Comparison of ENCODE assay signal across 23 mouse cellular contexts in genomic region chr7:142897471-142897870, GRCm38 (mm10). TPM values are rescaled to one million over a fixed set of nuclear protein-coding genes. Genes with fewer than 3 reads are reported as not detected.
DNase-seq lines count a peak whose midpoint lies in the region; ATAC-seq and TF ChIP-seq lines count a peak whose summit lies in the region.
"Had no signal": no experiment of that assay in that cellular context is flagged by ENCODE, and none has a peak within 500 bp of the region (broad histone marks: within the 10 kb centered on the region; RNA-seq: fewer than 3 reads in every experiment).

No protein-coding gene starts in this region.

- no peaks in the 10 kb centered on the region for H3K9me3 ChIP-seq in hindbrain, embryonic 11.5 days (ENCODE audit: control insufficient read depth, low read length)
- no peaks in the 10 kb centered on the region for H3K9me3 ChIP-seq in hindbrain, postnatal 0 days (ENCODE audit: low read length)
- no peaks in the 10 kb centered on the region for H3K9me3 ChIP-seq in neural tube, embryonic 11.5 days (ENCODE audit: control insufficient read depth, low read length)
- H3K9me3 ChIP-seq: embryonic facial prominence, embryonic 13.5 days; forebrain, embryonic 15.5 days; hindbrain, embryonic 15.5 days; liver, embryonic 15.5 days; midbrain, embryonic 13.5 days had no signal

- ATAC-seq in hindbrain, embryonic 11.5 days (ENCODE audit: low FRiP score): no peak
- no peak for ATAC-seq in hindbrain, postnatal 0 days
- ATAC-seq in neural tube, embryonic 11.5 days (ENCODE audit: insufficient read depth, low FRiP score, low TSS enrichment): no peak
- no peak for ATAC-seq in cerebellum, adult (ENCODE audit: insufficient number of reproducible peaks, low FRiP score, low TSS enrichment)
- no peak for ATAC-seq in megakaryocyte, adult 5-6 weeks (ENCODE audit: poor library complexity, severe bottlenecking)
- ATAC-seq: CD4-positive, CD25-positive, alpha-beta regulatory T cell, adult 4 months; forebrain, embryonic 15.5 days; intestine, embryonic 16.5 days; midbrain, embryonic 13.5 days had no signal

- H3K27me3 ChIP-seq in hindbrain, embryonic 11.5 days (ENCODE audit: control insufficient read depth, insufficient read depth, low read length): peaks cover 4% of the 10 kb centered on the region
- no peaks in the 10 kb centered on the region for H3K27me3 ChIP-seq in hindbrain, postnatal 0 days (ENCODE audit: insufficient read depth, low read length)
- H3K27me3 ChIP-seq in neural tube, embryonic 11.5 days (ENCODE audit: control insufficient read depth, insufficient read depth, low read length): 0 out of 2 replicates have a peak, but pooled peaks cover 2% of the 10 kb centered on the region
- H3K27me3 ChIP-seq: hindbrain, embryonic 15.5 days; midbrain, embryonic 13.5 days had no signal

- no peak overlapping the region for H3K4me3 ChIP-seq in hindbrain, embryonic 11.5 days (ENCODE audit: low read depth, low read length)
- no peak overlapping the region for H3K4me3 ChIP-seq in hindbrain, postnatal 0 days (ENCODE audit: low read length)
- H3K4me3 ChIP-seq in neural tube, embryonic 11.5 days (ENCODE audit: low read depth, low read length): no peak overlapping the region
- H3K4me3 ChIP-seq: embryonic facial prominence, embryonic 13.5 days; erythroblast, embryonic 14.5 days; forebrain, embryonic 15.5 days; hindbrain, embryonic 15.5 days; left cerebral cortex, adult 2 months; liver, embryonic 15.5 days; midbrain, embryonic 13.5 days had no signal

- H3K36me3 ChIP-seq in hindbrain, embryonic 11.5 days (ENCODE audit: control insufficient read depth, insufficient read depth, low read length): no peaks in the 10 kb centered on the region
- H3K36me3 ChIP-seq in hindbrain, postnatal 0 days (ENCODE audit: insufficient read depth, low read length): no peaks in the 10 kb centered on the region
- H3K36me3 ChIP-seq in neural tube, embryonic 11.5 days (ENCODE audit: control insufficient read depth, insufficient read depth, low read length): no peaks in the 10 kb centered on the region
- H3K36me3 ChIP-seq: embryonic facial prominence, embryonic 13.5 days; forebrain, embryonic 15.5 days; hindbrain, embryonic 15.5 days; liver, embryonic 15.5 days; midbrain, embryonic 13.5 days had no signal

- 0 out of 2 replicates have a peak overlapping the region, but pooled peaks have one; percentile 24 for H3K27ac ChIP-seq in hindbrain, embryonic 11.5 days (ENCODE audit: low read depth, low read length)
- no peak overlapping the region for H3K27ac ChIP-seq in hindbrain, postnatal 0 days
- H3K27ac ChIP-seq in neural tube, embryonic 11.5 days (ENCODE audit: low read depth, low read length): no peak overlapping the region
- H3K27ac ChIP-seq: embryonic facial prominence, embryonic 13.5 days; forebrain, embryonic 15.5 days; hindbrain, embryonic 15.5 days; left cerebral cortex, adult 2 months; liver, embryonic 15.5 days; macrophage; midbrain, embryonic 13.5 days had no signal

- no peak overlapping the region for H3K9ac ChIP-seq in hindbrain, embryonic 11.5 days (ENCODE audit: low read depth, low read length)
- H3K9ac ChIP-seq in hindbrain, postnatal 0 days (replicated peaks; ENCODE audit: low read length): no peak overlapping the region
- H3K9ac ChIP-seq in neural tube, embryonic 11.5 days (ENCODE audit: low read length): no peak overlapping the region
- H3K9ac ChIP-seq: embryonic facial prominence, embryonic 13.5 days; forebrain, embryonic 15.5 days; hindbrain, embryonic 15.5 days; liver, embryonic 15.5 days; midbrain, embryonic 13.5 days had no signal

- no peak overlapping the region for H3K4me2 ChIP-seq in hindbrain, embryonic 11.5 days (replicated peaks; ENCODE audit: low read depth, low read length)
- no peak overlapping the region for H3K4me2 ChIP-seq in hindbrain, postnatal 0 days (ENCODE audit: low read depth, low read length)
- H3K4me2 ChIP-seq in neural tube, embryonic 11.5 days (ENCODE audit: low read depth): no peak overlapping the region
- H3K4me2 ChIP-seq: embryonic facial prominence, embryonic 13.5 days; forebrain, embryonic 15.5 days; hindbrain, embryonic 15.5 days; liver, embryonic 15.5 days; midbrain, embryonic 13.5 days had no signal

- TF ChIP-seq CTCF in hindbrain, postnatal 0 days (IDR thresholded peaks at IDR 0.05; ENCODE audit: low read depth): no peak

- intact Hi-C loops in heart, postnatal 25 days (cut with DNase I): no loop called here

- peak; percentile 87 for DNase-seq in heart, adult 11 months
- no peak for DNase-seq in heart, postnatal 25 days (ENCODE audit: low spot score)
- DNase-seq in hindbrain, embryonic 11.5 days (ENCODE audit: low spot score): peak; percentile 26
- DNase-seq in hindbrain, postnatal 0 days (ENCODE audit: low spot score): no peak
- peak; percentile 56 for DNase-seq in embryo, embryonic 10.5 days (ENCODE audit: low spot score)
- DNase-seq in neural tube, embryonic 11.5 days (ENCODE audit: low spot score): peak; percentile 25
- DNase-seq: cerebellum, adult 9-10 months; gastrocnemius, postnatal 10 days; kidney, postnatal 10 days; right cerebral cortex, postnatal 14 days had no signal

- 0 out of 2 replicates have a peak, but pooled peaks cover 2% of the 10 kb centered on the region for H3K4me1 ChIP-seq in hindbrain, embryonic 11.5 days (replicated peaks; ENCODE audit: control insufficient read depth, insufficient read depth, low read length)
- peaks cover 7% of the 10 kb centered on the region for H3K4me1 ChIP-seq in hindbrain, postnatal 0 days (ENCODE audit: insufficient read depth, low read length)
- peaks cover 7% of the 10 kb centered on the region for H3K4me1 ChIP-seq in neural tube, embryonic 11.5 days (ENCODE audit: control insufficient read depth, insufficient read depth, low read length)
- H3K4me1 ChIP-seq: liver, embryonic 15.5 days had no signal

- 65% methylated on average over 1 of the region's 1 CpGs for WGBS in hindbrain, embryonic 11.5 days
- 64% methylated on average over 1 of the region's 1 CpGs for WGBS in hindbrain, postnatal 0 days
- 66% methylated on average over 1 of the region's 1 CpGs for WGBS in neural tube, embryonic 11.5 days

RNA-seq across cellular contexts. Expression of gene Th, which starts 33.5 kb away (rescaled TPM):
- total RNA-seq in heart, postnatal 25 days (2021): not detected
- 13.4 and 13.9 TPM in 2 replicates for polyA plus RNA-seq in hindbrain, embryonic 11.5 days (2014; fragmentation: Nextera tagmentation; extraction: Ambion mirVana)
- total RNA-seq in hindbrain, postnatal 0 days (2014; rRNA removed): 12.0 and 13.9 TPM in 2 replicates
- 11.8 and 13.3 TPM in 2 replicates for polyA plus RNA-seq in hindbrain, postnatal 0 days (2015; fragmentation: Nextera tagmentation; extraction: Ambion mirVana)
- 9.3 and 11.4 TPM in 2 replicates for polyA plus RNA-seq in neural tube, embryonic 11.5 days (2014; fragmentation: Nextera tagmentation; extraction: Ambion mirVana)
- total RNA-seq in megakaryocyte, adult 5-6 weeks (2015): not detected in 2 replicates
- total RNA-seq in megakaryocyte, adult 5-6 weeks (2017): not detected in 2 replicates
- total RNA-seq: granulocyte monocyte progenitor cell, adult 5-6 weeks had no signal
- polyA plus RNA-seq: CD4-positive, CD25-positive, alpha-beta regulatory T cell, adult 4 months; erythroblast, embryonic 14.5 days; macrophage had no signal

Comparison
In these comparisons a context has a peak if more than half of its experiments do, and no peak if none do; other contexts are left out.
1. DNase-seq: peak in heart, adult 11 months (single experiment), hindbrain, embryonic 11.5 days (single experiment), embryo, embryonic 10.5 days (single experiment) and neural tube, embryonic 11.5 days (single experiment); none in heart, postnatal 25 days (single experiment) and hindbrain, postnatal 0 days (single experiment).
2. RNA of gene Th, which starts 33.5 kb away (total RNA-seq): 12.0 to 13.9 TPM in hindbrain, postnatal 0 days; not detected in heart, postnatal 25 days and not detected in megakaryocyte, adult 5-6 weeks; every median in the first group is over 10 times any median in the second.